Mouse (Mus musculus) retina, postnatal 7 days (tissue): Measurements from ENCODE around the gene Hras.

Experiments used
- DNase-seq: peaks from one replicate; pipeline ENCODE4 v3.0.0-alpha.2; 2012; ENCODE audit warnings: low read depth, low spot score

Hras gene

DNA sequence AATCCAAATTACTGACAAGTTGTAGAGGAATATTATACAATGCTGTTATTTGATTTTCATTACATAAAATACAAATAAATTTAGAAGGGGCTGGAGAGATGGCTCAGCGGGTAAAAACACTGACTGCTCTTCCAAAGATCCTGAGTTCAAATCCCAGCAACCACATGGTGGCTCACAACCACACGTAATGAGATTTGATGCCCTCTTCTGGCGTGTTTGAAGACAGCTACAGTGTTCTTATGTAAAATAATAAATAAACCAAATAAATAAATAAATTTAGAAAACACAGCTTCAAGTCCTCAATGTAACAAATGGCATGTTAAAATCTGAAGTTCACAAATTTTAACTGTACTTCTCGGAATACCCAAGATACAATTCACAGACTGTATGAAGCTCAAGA is 18.7 kb downstream of the Hras start:
- no peak for DNase-seq

DNA sequence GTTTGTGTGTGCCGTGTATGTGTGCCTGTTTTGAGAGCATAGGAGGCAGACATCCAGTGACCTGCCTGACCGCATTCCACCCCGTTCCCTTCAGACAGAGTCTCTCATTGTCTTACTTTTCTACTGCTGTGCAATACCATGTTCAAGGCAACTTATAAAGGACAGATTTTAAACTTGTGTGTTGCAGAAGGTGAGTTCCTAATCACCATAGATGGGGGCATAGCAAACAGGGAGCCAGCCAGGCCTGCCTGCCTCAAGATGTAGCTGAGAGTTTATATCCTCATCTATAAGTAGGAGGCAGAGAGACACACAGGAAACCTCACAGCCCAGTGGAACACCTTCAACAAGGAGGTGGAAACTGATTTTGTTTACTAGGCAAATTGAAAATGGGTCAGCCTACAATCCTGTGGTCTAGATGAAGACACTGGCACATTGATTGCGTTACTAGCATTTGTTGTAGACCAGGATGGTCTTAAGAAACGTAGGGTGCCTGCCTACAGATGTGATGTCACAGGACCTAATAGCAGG is 20.4 kb downstream of the Hras start:
- DNase-seq: no peak

DNA sequence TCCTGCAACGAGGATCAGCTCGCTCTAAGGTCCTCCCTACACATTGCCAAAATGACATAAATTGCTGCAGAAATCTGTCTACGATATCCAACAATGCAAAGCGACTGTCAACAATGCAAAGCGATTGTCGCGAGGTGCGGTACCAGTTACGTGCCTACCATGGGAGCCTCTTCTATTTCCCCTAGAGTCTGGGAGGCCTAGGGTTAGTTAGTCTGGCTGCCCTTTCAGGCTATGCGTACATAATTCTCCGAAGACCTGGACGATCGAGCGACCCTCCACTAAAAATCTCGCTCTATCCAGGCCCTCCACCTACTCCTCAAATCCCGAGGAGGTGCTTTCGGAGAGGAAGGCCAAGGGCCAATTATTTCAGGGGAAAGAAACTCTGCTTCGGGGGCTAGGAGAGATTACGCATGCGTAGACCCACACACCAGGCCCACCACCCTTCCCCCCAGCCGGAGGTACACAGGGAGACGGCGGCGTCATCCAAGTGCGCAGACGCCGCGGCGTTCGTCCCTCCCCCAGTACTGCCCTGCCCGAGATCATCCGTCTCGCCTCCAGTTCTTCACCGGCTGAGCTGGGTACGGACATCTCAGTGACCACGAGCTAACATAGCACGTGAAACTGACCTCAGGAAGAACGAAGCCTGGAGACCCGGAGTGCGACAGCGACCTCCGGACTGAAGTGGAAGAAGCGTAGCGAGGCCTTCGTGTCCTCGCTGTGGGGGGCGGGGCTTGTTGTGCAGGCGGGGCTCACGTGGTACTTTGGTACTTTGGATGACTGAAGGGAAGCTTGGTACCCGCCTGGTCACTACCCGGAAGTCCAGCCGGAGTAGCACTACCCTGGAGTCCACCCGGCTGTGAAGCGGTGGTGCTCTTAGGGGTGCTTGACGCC is 21.4 kb downstream of the Hras start, which contains the start of gene Rnh1:
Rnh1 (minus strand) TSS at position 742 of the 891 bp plus-strand sequence.
- peak; percentile 88 for DNase-seq

DNA sequence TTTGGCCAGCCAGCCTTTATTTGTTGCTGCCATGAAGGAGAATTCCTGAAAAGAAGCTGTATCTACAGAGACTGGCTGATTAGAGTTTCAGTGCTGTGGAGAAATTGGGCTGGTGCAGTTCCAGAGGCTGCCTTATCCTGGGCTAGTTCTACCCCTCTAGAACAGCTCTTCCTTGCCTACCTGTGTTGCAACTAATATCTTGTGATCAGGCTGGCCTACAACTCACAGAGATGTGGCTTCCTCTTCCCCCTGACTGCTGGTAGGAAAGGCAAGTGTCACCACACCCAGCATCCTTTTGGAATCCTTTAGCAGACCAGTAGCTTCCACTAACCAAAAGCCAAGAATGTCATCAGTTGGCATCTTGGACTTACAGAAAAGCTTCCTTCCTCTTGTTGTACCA is 23.9 kb downstream of the Hras start:
- no peak for DNase-seq

DNA sequence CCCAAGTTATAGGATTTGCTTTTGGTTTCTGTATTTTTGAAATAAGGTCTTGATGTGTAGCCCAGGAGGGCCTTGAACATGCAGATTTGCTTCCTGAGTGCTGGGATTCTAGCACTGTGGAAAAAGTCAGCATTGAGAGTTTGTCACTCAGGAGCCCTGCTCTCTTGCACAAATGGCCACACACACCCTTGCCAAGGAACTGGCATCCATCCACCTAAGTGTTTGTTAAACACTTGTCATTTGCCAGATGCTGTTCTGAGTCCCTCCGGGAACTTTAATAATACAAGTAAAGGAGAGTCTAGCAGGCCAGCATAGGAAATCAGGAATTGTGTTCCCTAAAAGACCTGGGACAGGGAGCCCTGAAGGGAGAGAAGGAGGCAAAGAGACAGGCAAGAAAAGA is 24.5 kb downstream of the Hras start:
- DNase-seq: no peak

DNA sequence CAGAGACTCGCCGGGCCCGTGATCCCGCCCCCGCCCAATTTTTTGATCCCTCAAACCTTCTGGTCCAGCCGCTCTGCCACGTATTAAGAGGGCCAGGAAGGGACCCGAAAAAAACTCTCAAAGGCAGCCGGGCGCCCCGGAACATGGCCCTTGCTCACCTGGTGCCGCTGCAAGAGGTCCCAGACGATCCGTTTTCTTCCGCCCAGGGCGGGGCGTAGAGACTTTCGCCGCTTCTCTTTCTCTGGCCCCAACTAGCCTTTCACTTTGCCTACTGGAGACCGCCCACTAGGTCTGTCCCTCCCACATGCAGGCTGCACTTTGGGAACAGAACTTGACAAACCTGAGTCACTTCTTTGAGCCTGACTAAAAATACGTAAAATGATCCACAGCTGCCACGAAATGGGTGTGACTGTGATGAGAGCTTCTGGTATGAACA is 25.3 kb downstream of the Hras start:
- DNase-seq: no peak

DNA sequence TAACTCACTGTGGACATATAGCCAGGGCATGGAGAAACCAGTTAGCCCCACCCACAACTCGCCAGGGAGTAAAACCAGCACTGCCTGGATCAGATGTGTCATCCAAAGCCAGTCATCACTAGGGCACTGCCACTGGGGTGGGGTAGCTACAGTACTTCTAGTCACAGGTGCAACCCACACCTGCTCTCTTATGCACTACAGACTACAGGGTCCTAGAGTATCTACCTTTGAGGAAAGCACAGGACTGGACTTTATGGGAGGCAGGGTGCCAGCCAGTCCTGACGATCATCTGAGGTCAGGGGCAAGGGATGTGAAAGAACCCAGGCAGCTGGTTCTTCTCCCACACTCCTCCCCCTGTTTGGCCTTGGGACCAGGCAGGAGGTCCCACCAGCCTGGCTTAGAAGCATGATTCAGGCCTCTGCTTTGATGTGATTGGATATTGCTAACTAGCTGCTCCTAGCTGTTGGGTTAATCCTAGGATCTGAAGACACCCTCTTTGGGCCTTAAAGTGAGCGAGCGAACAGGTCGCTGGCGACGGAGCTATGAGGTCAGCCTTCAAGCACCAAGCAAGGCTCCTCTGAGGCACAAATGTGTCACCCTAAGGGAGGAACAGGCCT is 25.8 kb downstream of the Hras start:
- no peak for DNase-seq

DNA sequence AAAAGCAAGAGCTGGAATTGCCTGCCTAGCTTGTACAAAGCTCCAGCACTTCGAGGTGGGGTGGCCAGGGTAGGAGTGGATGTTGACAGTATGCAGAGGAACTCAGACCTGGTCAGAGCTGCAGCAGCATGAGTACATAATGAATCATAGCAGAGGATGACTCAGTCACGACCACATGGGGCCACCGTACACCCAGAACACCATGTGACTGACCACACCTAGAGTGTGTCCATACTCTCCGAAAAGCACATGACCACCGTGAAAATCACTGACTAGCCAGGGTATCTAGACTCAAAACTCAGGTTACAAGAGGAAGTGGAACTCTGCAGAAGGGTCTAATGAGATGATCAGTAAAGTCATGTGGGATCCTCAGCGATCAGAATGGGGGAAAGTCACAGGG is 29.0 kb downstream of the Hras start:
- DNase-seq: no peak

DNA sequence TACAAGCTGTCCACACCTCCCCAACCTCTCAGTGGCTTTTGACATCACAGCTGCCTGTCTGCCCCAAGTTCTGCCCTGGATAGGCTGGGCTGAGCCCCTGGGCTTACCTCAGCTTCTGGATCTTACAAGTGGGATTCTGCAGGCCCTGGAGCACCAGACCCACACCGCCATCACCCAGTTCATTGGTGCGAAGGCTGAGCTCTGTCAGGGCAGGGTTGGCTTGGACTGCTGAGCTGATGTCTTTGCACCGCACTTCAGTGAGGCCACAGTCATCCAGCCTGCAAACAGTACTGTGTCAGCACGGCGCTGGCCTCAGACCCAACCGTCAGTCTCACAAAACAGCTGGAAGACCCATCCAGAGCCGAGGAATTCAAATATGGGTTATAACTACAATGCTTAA is 29.4 kb downstream of the Hras start:
- DNase-seq: no peak

DNA sequence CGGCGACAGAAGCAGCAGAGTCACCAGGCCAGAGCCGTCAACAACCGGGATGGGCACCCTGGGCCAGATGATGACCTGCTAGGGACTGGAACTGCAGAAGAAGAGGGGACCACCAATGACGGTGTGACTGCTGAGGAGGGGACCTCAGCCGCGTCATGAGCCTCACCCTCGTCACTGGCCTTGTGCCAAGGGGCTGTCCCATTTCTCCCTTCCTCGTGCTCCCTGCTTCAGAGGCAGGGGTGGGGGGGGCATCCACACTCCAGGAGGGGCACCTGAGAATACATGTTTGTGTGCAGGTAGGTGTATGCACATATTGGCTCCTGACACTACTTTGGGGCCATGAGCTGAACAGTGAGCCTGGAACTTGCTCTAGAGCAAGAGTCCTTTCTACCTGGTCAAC is 38.4 kb downstream of the Hras start:
- DNase-seq: no peak

DNA sequence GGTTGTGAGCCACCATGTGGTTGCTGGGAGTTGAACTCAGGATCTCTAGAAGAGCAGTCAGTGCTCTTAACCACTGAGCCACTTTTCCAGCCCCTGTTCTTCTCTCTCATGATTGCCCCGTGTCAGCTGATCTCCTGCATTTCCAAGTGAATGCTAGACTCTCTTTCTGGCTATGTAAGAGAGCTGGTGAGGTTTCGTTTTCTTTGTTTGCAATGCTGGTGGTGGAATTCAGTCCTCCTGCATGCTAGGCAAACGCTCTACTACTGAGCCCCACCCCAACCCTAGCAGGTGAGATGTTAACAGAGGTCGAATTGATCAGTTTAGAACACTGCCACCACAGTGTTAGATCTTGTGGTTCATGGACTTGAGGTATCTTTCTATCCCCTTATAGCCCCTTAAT is 45.2 kb downstream of the Hras start:
- no peak for DNase-seq

DNA sequence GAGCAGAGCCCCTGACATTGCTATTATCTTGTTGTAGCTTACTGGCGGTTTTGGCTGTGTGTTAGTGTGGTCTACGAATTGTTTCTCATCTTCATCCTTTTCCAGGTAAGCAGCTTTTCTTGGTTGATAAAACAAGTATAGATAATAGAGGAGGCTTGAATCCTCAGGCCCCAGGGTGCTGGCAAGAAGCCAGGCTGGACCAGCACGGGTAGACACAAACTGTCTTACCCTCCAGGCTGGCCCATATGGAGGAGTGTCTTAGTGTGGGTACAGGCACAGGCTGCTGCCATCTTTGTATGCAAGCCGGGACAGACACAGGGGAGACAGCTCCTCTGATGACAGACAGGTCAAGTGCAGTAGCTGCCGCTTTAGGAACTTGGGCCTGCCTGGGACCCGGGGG is 46.8 kb downstream of the Hras start:
- DNase-seq: no peak

DNA sequence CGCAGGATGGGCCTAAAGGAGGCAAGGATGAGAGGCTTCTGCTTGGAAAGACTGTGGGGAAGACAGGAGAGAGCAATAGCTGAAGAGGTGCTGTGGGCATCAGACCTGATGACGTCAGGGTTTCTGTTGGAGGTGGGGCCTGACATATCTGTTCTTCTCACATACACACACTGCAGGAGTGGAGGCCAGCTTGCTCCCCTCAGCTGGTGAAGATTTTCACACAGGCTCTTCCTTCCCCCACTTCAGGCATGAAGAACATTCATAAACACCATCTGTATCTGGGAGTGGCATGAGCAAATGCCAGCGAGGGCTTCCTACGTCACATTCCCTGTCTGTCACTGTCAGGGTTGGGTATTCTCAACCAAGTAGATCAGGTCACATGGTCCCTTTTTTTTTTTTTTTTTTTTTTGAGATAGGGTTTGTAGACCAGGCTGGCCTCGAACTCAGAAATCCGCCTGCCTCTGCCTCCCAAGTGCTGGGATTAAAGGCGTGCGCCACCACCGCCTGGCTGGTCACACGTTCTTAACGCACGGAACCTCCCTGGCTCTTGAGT is 47.7 kb downstream of the Hras start:
- no peak for DNase-seq

DNA sequence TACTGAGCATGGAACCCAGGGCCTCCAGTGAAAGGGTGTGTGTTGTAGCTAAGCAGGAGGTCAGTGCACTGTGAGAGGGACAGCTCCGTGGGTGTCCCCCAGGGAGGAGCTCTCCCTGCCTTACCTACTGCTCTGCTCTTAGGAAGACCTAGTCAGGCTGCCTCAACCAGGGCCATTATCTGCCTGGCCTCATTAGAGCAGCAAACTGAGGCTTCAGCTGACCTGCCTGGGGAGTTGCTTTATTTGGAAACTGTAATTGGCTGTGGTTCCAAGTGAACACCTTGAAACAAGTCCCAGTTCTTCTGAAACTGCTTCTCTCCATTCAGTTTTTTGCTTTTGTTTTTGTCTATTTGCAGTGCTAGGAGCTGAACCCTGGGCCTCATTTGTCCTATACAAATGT is 48.4 kb downstream of the Hras start:
- DNase-seq: no peak

DNA sequence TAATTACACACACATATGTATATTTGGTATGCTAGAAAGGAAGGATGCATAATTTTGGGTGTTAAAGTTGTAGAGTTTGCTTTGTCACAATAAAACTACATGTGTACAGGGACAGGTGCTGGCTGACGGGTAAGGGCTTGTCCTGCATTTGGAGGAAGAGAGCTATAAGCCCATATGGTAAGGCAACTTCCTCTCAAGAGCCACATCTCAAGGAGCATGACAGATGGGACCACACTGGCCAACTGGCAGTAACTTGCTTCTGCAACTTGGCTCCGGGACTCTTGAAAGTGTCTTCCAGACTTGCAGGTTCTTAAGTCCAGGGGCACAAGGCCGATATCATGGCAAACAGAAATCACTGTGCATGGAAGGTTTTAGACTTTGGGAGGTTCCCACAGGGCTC is 49.2 kb downstream of the Hras start:
- no peak for DNase-seq

DNA sequence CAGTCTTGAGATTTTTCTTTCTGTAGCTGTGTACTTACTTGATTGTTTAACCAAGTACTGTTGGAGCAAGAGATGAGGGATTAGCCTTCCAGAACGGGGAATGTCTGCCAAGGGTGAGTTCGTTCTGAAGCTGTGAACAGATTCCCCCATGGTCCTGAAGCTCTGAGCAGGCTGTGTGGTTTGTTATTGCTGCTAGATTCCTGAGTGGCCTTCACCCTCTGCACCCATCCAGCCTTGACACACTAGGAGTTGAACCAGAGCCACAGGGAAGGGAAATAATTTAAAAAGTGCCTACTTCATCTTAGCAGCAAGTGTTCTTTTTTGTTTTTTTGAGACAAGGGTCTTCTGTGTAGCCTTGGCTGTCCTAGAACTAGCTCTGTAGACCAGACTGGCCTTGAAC is 49.9 kb downstream of the Hras start:
- DNase-seq: no peak

DNA sequence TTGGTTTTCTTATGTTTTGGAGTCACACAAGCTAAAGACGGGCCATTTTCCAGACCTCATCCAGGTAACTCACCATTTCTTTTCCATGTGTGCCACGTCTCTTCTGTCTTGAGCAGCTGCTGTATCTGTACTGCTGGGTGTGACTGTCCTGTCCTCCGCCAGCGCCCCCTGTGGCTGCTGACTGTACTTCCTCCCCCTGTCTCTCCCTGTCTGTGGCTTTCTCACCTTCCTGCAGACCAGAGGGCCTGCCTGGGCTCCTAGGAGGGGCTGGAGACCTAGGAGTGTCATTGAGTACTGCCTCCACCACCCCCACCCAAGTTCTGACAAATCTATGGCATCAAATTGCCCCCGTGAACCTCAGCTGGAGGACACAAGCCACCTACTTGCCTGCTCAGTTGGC is 50.7 kb downstream of the Hras start:
- DNase-seq: no peak

DNA sequence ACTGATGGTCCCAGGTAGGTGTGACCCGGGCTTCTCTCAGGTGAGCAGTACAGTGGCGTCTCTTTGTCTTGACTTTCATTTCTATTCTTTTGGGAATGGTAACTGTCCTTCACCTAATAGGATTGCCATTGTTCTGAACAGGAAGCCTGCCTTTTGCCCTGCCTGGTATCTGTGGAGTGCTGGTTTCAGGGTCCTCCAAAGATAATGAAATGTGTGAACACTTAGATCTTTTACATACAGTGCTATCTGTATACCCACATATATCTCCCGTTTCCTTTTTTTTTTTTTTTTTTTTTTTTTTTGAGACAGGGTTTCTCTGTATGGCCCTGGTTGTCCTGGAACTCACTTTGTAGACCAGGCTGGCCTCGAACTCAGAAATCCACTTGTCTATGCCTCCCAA is 52.5 kb downstream of the Hras start:
- no peak for DNase-seq
